Mouse (Mus musculus) ES-E14 (cell line): ENCODE results near the gene Lrrc14b. TPM values are rescaled to one million over a fixed set of nuclear protein-coding genes. Genes with fewer than 3 reads are reported as not detected.
A peak's percentile ranks its signal among the peaks of the same experiment; 100 is the strongest.

Experiments
- DNase-seq: peaks from one replicate; pipeline ENCODE4 v3.0.0-alpha.2; 2013; ENCODE audit warnings: low read depth, low spot score
- H3K27ac ChIP-seq: 2 replicates; pipeline ENCODE4 v1.5.1; 2012; ENCODE audit warnings: low read depth, mild to moderate bottlenecking, low read length, moderate library complexity, mixed read lengths; ENCODE audit not compliant: poor library complexity, insufficient read depth, severe bottlenecking
- H3K36me3 ChIP-seq: 2 replicates; pipeline ENCODE4 v1.6.1; 2012; ENCODE audit warnings: mild to moderate bottlenecking, low read length, moderate library complexity, mixed read lengths; ENCODE audit not compliant: control insufficient read depth, poor library complexity, insufficient read depth, severe bottlenecking
- H3K4me1 ChIP-seq, 2 experiments: fragments of 150-350 bp in 1 of 2; sonication (generic) in 1 of 2; 2 replicates each; pipeline ENCODE4 v1.6.1; 2012; ENCODE audit warnings: low read length in 2 of 2, mild to moderate bottlenecking in 1 of 2, mixed read lengths in 1 of 2; ENCODE audit not compliant: control insufficient read depth in 2 of 2, insufficient read depth in 2 of 2, poor library complexity in 1 of 2
- H3K4me3 ChIP-seq, 2 experiments: fragments of 150-350 bp in 1 of 2; sonication (generic) in 1 of 2; 2 replicates each; pipeline ENCODE4 v1.5.1; 2012; ENCODE audit warnings: low read length in 2 of 2, low read depth in 1 of 2, mild to moderate bottlenecking in 1 of 2, mixed read lengths in 1 of 2; ENCODE audit not compliant: insufficient read depth in 1 of 2, poor library complexity in 1 of 2, severe bottlenecking in 1 of 2
- H3K9ac ChIP-seq: 2 replicates; pipeline ENCODE4 v1.6.1; 2012; ENCODE audit warnings: low read depth, mild to moderate bottlenecking, low read length, mixed read lengths; ENCODE audit not compliant: poor library complexity, insufficient read depth, severe bottlenecking
- H3K9me3 ChIP-seq: fragments of 150-350 bp; sonication (generic); 2 replicates; pipeline ENCODE4 v1.6.1; 2012; ENCODE audit warnings: low read depth, mild to moderate bottlenecking, low read length; ENCODE audit not compliant: control insufficient read depth, insufficient read depth
- CHD2 ChIP-seq: IDR thresholded peaks from 2 replicates; pipeline ENCODE4 v1.6.1; 2014; ENCODE audit warnings: mild to moderate bottlenecking, low read depth, low read length, inconsistent platforms
- HCFC1 ChIP-seq: IDR thresholded peaks from 2 replicates; pipeline ENCODE4 v1.6.1; 2012; ENCODE audit warnings: low read length, inconsistent platforms, borderline replicate concordance; ENCODE audit not compliant: insufficient read depth
- MAFK ChIP-seq: IDR thresholded peaks from 2 replicates; pipeline ENCODE4 v1.6.1; 2014; ENCODE audit warnings: mild to moderate bottlenecking, low read depth, low read length, inconsistent platforms; ENCODE audit not compliant: insufficient read depth
- ZC3H11A ChIP-seq: IDR thresholded peaks from 2 replicates; pipeline ENCODE4 v1.6.1; 2012; ENCODE audit warnings: low read depth, mild to moderate bottlenecking, inconsistent platforms, low read length, borderline replicate concordance
- ZNF384 ChIP-seq: IDR thresholded peaks from 2 replicates; pipeline ENCODE4 v1.6.1; 2012; ENCODE audit warnings: low read depth, low read length, inconsistent platforms
- in situ Hi-C, 2 experiments: fragments of 600-800 bp; cut with MboI; formaldehyde crosslinking; loops; one replicate each; pipeline ENCODE4 v1.15.1; 2025; ENCODE audit warnings: low sequenced_read_pairs in 2 of 2, inconsistent platforms in 1 of 2; ENCODE audit not compliant: unreplicated experiment in 2 of 2
- total RNA-seq: library from RNA; depleted of rRNA; stranded (reverse); fragments of 300-350 nt; gene quantifications from 2 replicates; pipeline ENCODE4 v1.2.3, GENCODE M21; 2012

Gene Lrrc14b
- total RNA-seq, 1 experiment: 0.22 TPM

GRCm38 (mm10) chr13:74362218-74362617 lies 1.6 kb downstream of the Lrrc14b start:
- no peaks in the 10 kb centered on the region for H3K9me3 ChIP-seq

GRCm38 (mm10) chr13:74356491-74356890 lies 7.3 kb downstream of the Lrrc14b start:
- Histone ChIP-seq H3K36me3 (peaks cover 11% of the 10 kb centered on the region), H3K4me3 (no peak overlapping the region), H3K4me1 (no peaks in the 10 kb centered on the region), H3K9ac (no peak overlapping the region), H3K27ac (no peak overlapping the region), H3K9me3 (no peaks in the 10 kb centered on the region)
- in situ Hi-C loops: no loop called here
- no peak for DNase-seq
- no peak for TF ChIP-seq CHD2
- no peak for TF ChIP-seq ZNF384
- TF ChIP-seq ZC3H11A: no peak
- TF ChIP-seq MAFK: no peak
- TF ChIP-seq HCFC1: no peak

More at GRCm38 (mm10) chr13:74362218-74362617, 1.6 kb downstream of the Lrrc14b start:
- TF ChIP-seq ZC3H11A: no peak
- no peak for TF ChIP-seq CHD2
- no peak for TF ChIP-seq HCFC1
- Histone ChIP-seq H3K4me1 (peaks cover 0 to 2% of the 10 kb centered on the region in 2 experiments; a peak in 1 of 4 replicates), H3K9ac (no peak overlapping the region), H3K27ac (no peak overlapping the region), H3K4me3 (no peak overlapping the region), H3K36me3 (peaks cover 4% of the 10 kb centered on the region)
- no peak for DNase-seq
- in situ Hi-C loops: no loop called here

GRCm38 (mm10) chr13:74350435-74350906 lies 13.3 kb downstream of the Lrrc14b start:
- DNase-seq: no peak
- Histone ChIP-seq H3K4me3 (peak overlapping the region; percentile 85 to 94), H3K27ac (no peak overlapping the region), H3K4me1 (no peaks in the 10 kb centered on the region), H3K36me3 (peaks cover 2% of the 10 kb centered on the region; the same call in 1 of the 2 replicates), H3K9ac (peak overlapping the region; percentile 80), H3K9me3 (no peaks in the 10 kb centered on the region)
- TF ChIP-seq HCFC1 (no peak), MAFK (no peak), ZC3H11A (no peak), ZNF384 (no peak), CHD2 (no peak)
- in situ Hi-C loops: no loop called here

- Histone ChIP-seq H3K4me3 (peak within 1 kb of the TSS; percentile 85 to 94), H3K36me3 (peaks cover 2% of the 10 kb centered on the region; the same call in 1 of the 2 replicates), H3K27ac (peak within 1 kb of the TSS; percentile 75), H3K9me3 (no peaks in the 10 kb centered on the region), H3K4me1 (no peaks in the 10 kb centered on the region), H3K9ac (peak within 1 kb of the TSS; percentile 98)
- in situ Hi-C loops: no loop called here
- DNase-seq: peak; percentile 94
- peak; percentile 49; the same call in 1 of the 2 replicates for TF ChIP-seq HCFC1
- TF ChIP-seq ZNF384: no peak
- 0 out of 2 replicates have a peak, but pooled peaks have one; percentile 30 for TF ChIP-seq ZC3H11A
Observed at GRCm38 (mm10) chr13:74349566-74350434, 14.0 kb downstream of the Lrrc14b start, which contains the start of the genes Sdha and Ccdc127. Sdha (minus strand) TSS chr13:74350280. Ccdc127 (plus strand) TSS chr13:74350309.
